ENCODE assay signal across 8 mouse cellular contexts in the genomic region with DNA sequence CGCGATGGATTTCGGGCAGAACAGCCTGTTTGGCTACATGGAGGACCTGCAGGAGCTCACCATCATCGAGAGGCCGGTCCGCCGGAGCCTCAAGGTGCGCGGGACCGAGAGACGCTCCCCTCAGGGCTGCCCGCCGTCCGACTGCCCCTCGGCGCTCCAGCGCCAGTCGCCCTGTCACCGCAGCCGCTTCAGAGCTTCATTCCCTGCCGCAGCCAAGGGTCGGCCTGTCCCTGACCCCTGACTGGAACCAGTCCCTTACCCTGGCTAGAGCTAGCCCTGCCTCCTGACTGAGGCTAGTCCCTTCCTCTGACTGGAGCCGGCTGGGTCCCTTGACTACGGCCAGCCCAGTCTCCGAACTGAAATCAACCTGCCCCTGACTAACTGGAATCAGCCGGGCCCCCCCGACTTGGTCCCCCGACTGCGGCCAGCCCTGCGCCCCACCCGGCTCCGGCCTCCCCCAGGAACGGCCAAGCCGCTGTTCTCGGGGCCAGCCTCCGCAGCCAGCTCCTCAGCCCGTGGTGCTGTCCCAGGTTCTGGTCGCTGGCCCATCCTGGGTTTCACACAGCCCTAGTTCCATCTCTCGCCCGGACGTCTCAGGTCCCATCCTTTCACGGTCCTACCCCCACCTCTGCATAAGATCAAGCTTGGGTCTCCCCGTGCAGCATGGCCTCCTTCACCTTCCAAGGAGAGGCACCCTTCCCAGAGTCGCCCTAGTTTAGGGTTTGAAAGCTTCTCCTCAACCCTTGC. TPM values are rescaled to one million over a fixed set of nuclear protein-coding genes. Genes with fewer than 3 reads are reported as not detected.
DNase-seq lines count a peak whose midpoint lies in the region; ATAC-seq and TF ChIP-seq lines count a peak whose summit lies in the region.

No protein-coding gene starts in this region.

- peak; percentile 50 to 70 for DNase-seq in adrenal gland, adult (ENCODE audit: inconsistent age in 2 of 2, low spot score in 1 of 2)
- no peak for DNase-seq in adrenal gland, adult 2 months
- no peak for DNase-seq in Patski (ENCODE audit: low read depth, low spot score)
- DNase-seq in embryonic facial prominence, embryonic 10.5 days (ENCODE audit: low spot score) = no peak
- DNase-seq in kidney, postnatal 10 days = peak; percentile 54
- DNase-seq in mesoderm, embryonic 11.5 days (ENCODE audit: low read depth, low spot score) = peak; percentile 4
- DNase-seq in thymus, postnatal 10 days (ENCODE audit: low spot score in 2 of 2) = peak; percentile 22 to 23

- H3K4me3 ChIP-seq in embryonic facial prominence, embryonic 10.5 days = peak overlapping the region; percentile 74
- H3K4me3 ChIP-seq in heart, embryonic 11.5 days (ENCODE audit: low read depth, low read length) = peak overlapping the region; percentile 64

- TF ChIP-seq CTCF in Patski (IDR thresholded peaks at IDR 0.05) = no peak

- peak overlapping the region; percentile 63 for H3K9ac ChIP-seq in heart, embryonic 11.5 days (ENCODE audit: low read depth, low read length)

- peak overlapping the region; percentile 99 for H3K4me2 ChIP-seq in heart, embryonic 11.5 days

- H3K4me1 ChIP-seq in embryonic facial prominence, embryonic 10.5 days = peaks cover 12% of the 10 kb centered on the region
- H3K4me1 ChIP-seq in heart, embryonic 11.5 days (ENCODE audit: control insufficient read depth, insufficient read depth, low read length) = no peaks in the 10 kb centered on the region

- WGBS in embryonic facial prominence, embryonic 10.5 days = under 1% methylated on average over 44 of the region's 44 CpGs
- under 1% methylated on average over 44 of the region's 44 CpGs for WGBS in heart, embryonic 11.5 days (ENCODE audit: insufficient replicate concordance)

- peaks cover 6% of the 10 kb centered on the region for H3K27me3 ChIP-seq in Patski
- H3K27me3 ChIP-seq in embryonic facial prominence, embryonic 10.5 days (replicated peaks; ENCODE audit: low read depth, poor library complexity, severe bottlenecking) = peaks cover 24% of the 10 kb centered on the region
- peaks cover 11% of the 10 kb centered on the region for H3K27me3 ChIP-seq in heart, embryonic 11.5 days (ENCODE audit: control insufficient read depth, insufficient read depth, low read length)

- in situ Hi-C loops in Patski (cut with MboI; ENCODE audit: low pct_unique_long_range_greater_than_20kb) = no loop called here

- no peaks in the 10 kb centered on the region for H3K9me3 ChIP-seq in embryonic facial prominence, embryonic 10.5 days
- H3K9me3 ChIP-seq in heart, embryonic 11.5 days (replicated peaks; ENCODE audit: control insufficient read depth, low read length) = no peaks in the 10 kb centered on the region

- ATAC-seq in Patski = peak; percentile 49
- ATAC-seq in heart, embryonic 11.5 days (replicated peaks; ENCODE audit: insufficient number of reproducible peaks, low FRiP score, low TSS enrichment) = peak; percentile 50

- CTCF ChIA-PET in Patski (lab: Charles Lee) = interaction anchor here (3.4 kb wide), 1 partner anchor 11 kb away, joined by 11 read pairs; no protein-coding TSS in a partner anchor

- H3K36me3 ChIP-seq in embryonic facial prominence, embryonic 10.5 days (replicated peaks) = no peaks in the 10 kb centered on the region
- no peaks in the 10 kb centered on the region for H3K36me3 ChIP-seq in heart, embryonic 11.5 days (ENCODE audit: control insufficient read depth, insufficient read depth, low read length)

- POLR2A ChIA-PET in Patski (lab: Charles Lee) = interaction anchor here (0.7 kb wide), 1 partner anchor 31 kb away, joined by 4 read pairs; no protein-coding TSS in a partner anchor

- H3K27ac ChIP-seq in embryonic facial prominence, embryonic 10.5 days (replicated peaks) = peak overlapping the region; percentile 80
- no peak overlapping the region for H3K27ac ChIP-seq in heart, embryonic 11.5 days (ENCODE audit: low read depth, low read length)

RNA-seq across cellular contexts. Expression of gene Ppp4r4, which starts 0.7 kb away (rescaled TPM):
- total RNA-seq in adrenal gland, adult 2 months (2021) = 1 to 10 TPM; 2.9 to 4.8 TPM
- 0.98 and 2.1 TPM in 2 replicates for polyA plus RNA-seq in adrenal gland, adult 2 months (2012; rRNA removed)
- 10.6 TPM for polyA plus RNA-seq in Patski (2021)
- 1.7 and 2.1 TPM in 2 replicates for polyA plus RNA-seq in embryonic facial prominence, embryonic 10.5 days (2016; fragmentation: Nextera tagmentation; extraction: Ambion mirVana)
- 0.27 and 0.60 TPM in 2 replicates for polyA plus RNA-seq in heart, embryonic 11.5 days (2014; fragmentation: Nextera tagmentation; extraction: Ambion mirVana)

Comparison
In these comparisons a context has a peak if more than half of its experiments do, and no peak if none do; other contexts are left out.
1. DNase-seq: peak in adrenal gland, adult (2 of 2), kidney, postnatal 10 days (single experiment), mesoderm, embryonic 11.5 days (single experiment) and thymus, postnatal 10 days (2 of 2); none in adrenal gland, adult 2 months (single experiment), Patski (single experiment) and embryonic facial prominence, embryonic 10.5 days (single experiment).